Mouse (Mus musculus): ENCODE measurements at regions not wholly inside any gene's neighbourhood (a gene's known extent, or its start where the extent isn't known, plus 50 kb on each side); places are given as distances from the start of the nearest gene placed in this dataset.
"Not testable (repeated sequence)": the region's sequence is repeated elsewhere in the genome, so short reads cannot be mapped to it uniquely, and the experiment has no call there.

- not testable (repeated sequence) for ATAC-seq (ENCODE audit: poor library complexity, severe bottlenecking)
Measured at GRCm38 (mm10) chr2:160583034-160583433, 62.7 kb upstream of the Top1 start.

DNA sequence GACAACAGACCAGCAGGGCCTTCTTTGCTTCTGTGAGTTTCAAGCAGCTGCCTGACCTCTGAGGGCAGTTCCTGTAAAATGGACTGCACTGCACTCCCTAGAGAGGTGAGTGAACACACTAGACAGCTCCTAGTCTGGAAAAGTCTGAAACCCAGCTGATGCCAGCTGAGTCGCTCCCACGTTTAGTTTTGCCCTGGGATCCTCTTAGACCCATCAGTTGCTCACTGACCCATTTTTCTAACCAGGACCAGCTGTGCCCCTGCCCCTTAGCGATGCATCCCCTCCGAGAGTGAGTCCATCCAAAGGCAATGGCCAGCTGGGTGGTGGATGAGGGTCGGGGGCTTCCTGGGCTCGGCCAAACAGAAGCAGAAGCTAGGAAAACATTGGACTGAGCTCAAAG lies 62.2 kb upstream of the Top1 start:
- ATAC-seq (ENCODE audit: poor library complexity, severe bottlenecking), result no peak

DNA sequence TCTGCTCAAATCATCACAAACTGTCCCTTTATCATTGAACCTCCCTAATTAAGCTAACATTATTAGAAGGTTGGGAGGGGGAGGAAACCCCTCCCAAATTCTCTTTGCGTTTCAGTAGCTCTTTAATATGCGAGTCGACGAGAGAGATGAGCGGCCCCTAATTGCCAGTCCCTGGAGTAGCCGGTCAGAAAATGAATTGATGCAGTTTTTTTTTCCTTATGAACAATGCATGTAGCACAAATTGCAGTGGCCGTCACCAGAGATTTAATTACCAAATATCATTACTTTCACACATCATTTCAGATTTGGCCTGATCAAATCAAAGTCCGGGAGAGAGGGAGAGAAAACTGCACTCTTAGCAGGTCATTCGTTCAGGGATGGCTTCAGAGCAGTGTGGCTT lies 61.1 kb upstream of the Top1 start:
- no peak for ATAC-seq (ENCODE audit: poor library complexity, severe bottlenecking)

DNA sequence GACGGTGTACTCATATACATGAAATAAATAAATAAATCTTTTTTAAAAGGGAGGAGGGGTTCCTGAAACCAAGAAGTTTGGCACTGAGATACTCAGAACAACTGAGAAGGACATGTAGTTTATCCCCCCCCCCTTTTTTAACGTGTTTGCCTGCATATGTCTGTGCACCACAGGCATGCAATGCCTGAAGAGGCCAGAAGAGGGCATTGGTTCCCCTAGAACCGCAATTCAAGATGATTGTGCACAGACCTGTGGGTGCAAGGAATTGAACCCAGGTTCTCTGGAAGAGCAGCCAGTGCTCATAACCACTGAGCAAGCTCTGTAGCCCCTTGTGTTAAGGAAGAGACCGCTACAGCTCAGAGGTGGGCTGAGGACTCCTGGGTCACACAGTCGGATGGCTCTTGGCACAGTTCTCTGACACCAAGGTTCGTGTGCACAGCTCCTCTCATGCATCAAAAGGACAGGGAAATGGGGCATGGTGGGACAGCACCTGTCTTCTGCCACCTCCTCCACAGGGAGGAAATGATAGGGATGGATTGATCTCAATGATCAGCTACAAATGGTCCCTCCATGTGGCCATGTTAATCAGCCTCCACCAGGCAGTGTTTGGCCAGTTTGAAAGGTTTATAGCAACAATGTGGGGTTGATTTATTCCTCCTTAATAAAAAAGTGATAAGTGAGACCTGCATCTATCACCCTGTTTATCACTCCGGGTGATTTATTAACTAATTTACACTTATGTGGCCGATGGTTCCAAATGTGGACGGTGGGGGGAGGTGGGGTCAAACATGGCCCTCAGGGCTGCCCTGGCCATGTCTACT lies 58.5 kb upstream of the Top1 start:
- no peak for ATAC-seq (ENCODE audit: poor library complexity, severe bottlenecking)

DNA sequence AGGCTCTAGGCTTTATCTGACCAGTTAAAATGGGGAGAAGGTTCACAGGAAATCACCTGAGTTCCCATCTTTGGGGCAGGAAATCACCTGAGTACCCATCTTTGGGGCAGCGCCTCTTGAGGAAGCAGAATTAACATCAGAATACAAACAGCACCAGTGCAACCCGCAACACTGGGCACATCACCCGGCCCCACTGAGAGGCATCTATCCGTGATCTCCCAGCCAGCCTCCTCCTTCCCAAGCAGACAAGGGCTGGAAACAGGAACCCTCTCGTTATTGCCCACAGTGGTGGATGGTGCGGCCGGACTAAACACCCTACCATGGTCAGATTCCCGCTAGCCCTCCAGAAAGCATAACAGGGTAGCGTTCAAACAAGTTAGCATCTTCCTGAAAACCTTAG lies 57.3 kb upstream of the Top1 start:
- no peak for ATAC-seq (ENCODE audit: poor library complexity, severe bottlenecking)

DNA sequence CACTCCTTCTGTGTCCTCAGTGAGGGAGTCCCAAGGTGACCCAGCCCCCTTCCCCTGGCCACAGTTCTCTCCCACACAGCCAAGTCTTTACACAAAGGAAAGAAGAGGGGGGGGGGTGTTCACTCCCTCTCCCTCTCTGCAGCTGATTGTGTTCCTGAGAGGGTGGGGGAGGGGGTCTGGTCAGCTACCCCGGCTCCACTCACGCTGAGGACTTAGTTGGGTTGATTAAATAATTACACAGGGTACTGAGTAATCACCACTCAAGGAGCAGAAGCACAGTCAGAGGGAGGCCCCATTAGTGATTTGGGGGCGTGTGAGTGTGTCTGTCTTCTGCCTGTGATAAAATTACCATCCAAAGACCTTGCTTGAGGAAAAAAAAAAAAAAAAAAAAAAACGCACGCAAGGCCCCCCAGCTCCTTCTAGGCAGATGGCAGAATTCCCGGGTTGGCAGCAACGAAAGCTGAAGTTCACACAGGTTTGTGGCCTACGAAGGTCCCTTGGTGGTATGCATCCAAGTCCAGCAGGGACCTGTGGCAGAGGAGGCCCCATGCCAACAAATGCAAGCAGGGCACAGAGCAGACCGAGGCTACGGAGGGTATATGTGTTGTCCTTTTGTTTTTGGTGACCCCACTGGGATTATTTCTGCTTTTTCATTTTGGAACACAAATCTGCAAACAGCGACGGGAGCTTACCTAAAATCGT lies 55.3 kb upstream of the Top1 start:
- ATAC-seq (ENCODE audit: poor library complexity, severe bottlenecking), result no peak

- no peak for ATAC-seq (ENCODE audit: poor library complexity, severe bottlenecking)
Measured at GRCm38 (mm10) chr2:160591446-160592180, 54.1 kb upstream of the Top1 start.

DNA sequence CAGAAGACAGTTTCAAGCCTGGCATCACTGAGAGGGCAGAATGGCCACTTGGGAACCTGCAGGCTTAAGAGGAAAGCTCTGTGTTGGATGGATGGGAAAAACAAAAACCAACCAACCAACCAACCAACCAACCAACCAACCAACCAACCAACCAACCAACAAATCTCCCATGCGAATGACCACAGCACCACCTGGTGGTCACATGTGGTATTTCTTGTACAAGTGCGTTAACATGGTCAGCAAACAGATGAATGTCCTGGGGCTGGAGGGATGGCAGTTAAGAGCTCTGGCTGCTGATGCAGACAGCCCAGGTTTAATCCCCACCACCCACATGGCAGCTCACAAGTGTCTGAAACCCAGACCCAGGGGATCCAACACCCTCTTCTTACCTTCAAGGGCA lies 52.7 kb upstream of the Top1 start:
- peak; percentile 80 for ATAC-seq (ENCODE audit: poor library complexity, severe bottlenecking)
